ENCODE assay signal across 16 mouse cellular contexts in the genomic region with DNA sequence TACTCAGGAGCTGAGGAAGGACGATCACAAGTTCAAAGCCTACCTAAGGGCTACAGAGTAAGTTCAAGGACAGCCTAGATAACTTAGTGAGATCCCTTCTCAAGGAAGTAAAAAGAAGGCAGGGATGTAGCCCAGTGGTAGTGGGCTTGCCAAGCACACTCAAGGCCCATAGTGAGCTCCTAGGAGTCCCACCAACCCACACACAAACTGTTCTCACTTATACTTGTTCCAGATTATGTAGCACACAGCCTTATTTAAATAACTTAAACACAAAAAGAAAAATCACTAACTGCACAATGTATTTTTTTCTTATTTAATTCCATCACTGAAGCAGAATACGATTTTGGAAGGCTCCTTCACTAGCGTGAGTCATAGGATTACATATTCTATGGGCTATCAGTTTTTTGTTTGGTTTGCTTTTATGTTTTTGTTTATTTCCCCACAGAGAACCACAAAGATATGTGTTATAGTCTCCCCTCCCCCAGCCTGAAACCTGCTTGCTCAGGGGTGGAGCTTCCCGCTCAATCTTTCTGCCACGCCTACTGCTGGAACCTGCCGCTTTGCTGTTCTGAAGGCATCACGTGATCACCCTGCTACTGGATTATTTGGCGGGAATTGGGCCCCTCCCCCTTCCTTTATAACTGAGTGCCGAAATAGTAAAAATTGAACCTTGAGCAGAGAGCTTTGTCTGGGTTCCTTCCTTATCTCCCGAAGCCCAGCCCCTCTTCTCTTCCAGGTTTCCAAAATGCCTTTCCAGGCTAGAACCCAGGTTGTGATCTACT.
"Had no signal": no experiment of that assay in that cellular context is flagged by ENCODE, and none has a peak within 500 bp of the region (broad histone marks: within the 10 kb centered on the region; RNA-seq: fewer than 3 reads in every experiment).

No protein-coding gene starts in this region.

- DNase-seq: kidney, adult 2 months; kidney, postnatal 14 days; lung, adult 2 months; right cerebral cortex, postnatal 14 days; thymus, adult 18-20 months; thymus, postnatal 14 days had no signal

- H3K4me3 ChIP-seq: kidney, embryonic 15.5 days; left cerebral cortex, adult 2 months; limb, embryonic 10.5 days; midbrain, embryonic 13.5 days; myocyte; neural tube, embryonic 15.5 days had no signal

- H3K4me2 ChIP-seq: kidney, embryonic 15.5 days; midbrain, embryonic 13.5 days; neural tube, embryonic 15.5 days had no signal

- H3K27ac ChIP-seq: kidney, embryonic 15.5 days; left cerebral cortex, adult 2 months; limb, embryonic 10.5 days; liver, embryonic 14.5 days; macrophage; midbrain, embryonic 13.5 days; neural tube, embryonic 15.5 days; stomach, postnatal 0 days had no signal

- H3K9ac ChIP-seq: kidney, embryonic 15.5 days; liver, embryonic 14.5 days; midbrain, embryonic 13.5 days; neural tube, embryonic 15.5 days had no signal

- H3K9me3 ChIP-seq: limb, embryonic 10.5 days; midbrain, embryonic 13.5 days; neural tube, embryonic 15.5 days had no signal

- H3K27me3 ChIP-seq: kidney, embryonic 15.5 days; midbrain, embryonic 13.5 days; neural tube, embryonic 15.5 days had no signal

- ATAC-seq: lung, postnatal 0 days; midbrain, embryonic 13.5 days had no signal

- H3K4me1 ChIP-seq: kidney, embryonic 15.5 days; limb, embryonic 10.5 days; midbrain, embryonic 13.5 days; neural tube, embryonic 15.5 days had no signal
